Mouse (Mus musculus): ENCODE data around the gene Usp19. TPM values are rescaled to one million over a fixed set of nuclear protein-coding genes. Genes with fewer than 3 reads are reported as not detected.

Gene Usp19
- polyA plus RNA-seq (2014; fragmentation: Illumina TruSeq; extraction: RNeasy Lipid Tissue Mini Kit (QIAGEN cat#74804); ENCODE audit: low read depth, low replicate concordance), result 7.2 TPM

GRCm38 (mm10) chr9:108490559-108491285, at the start of gene Usp19:
Usp19 (plus strand) TSS chr9:108490602.

GRCm38 (mm10) chr9:108460319-108461178, 29.9 kb upstream of the Usp19 start, which contains the start of gene Ccdc71:
Ccdc71 (plus strand) TSS chr9:108460527.

GRCm38 (mm10) chr9:108461181-108461631, 29.2 kb upstream of the Usp19 start, which contains the start of gene Klhdc8b:
Klhdc8b (minus strand) TSS chr9:108461581.

GRCm38 (mm10) chr9:108479721-108480351, 10.6 kb upstream of the Usp19 start, which contains the start of gene Lamb2:
Lamb2 (plus strand) TSS chr9:108479736.

GRCm38 (mm10) chr9:108507619-108508434, 17.4 kb downstream of the Usp19 start, which contains the start of gene Qars:
Qars (plus strand) TSS chr9:108507706.

GRCm38 (mm10) chr9:108516380-108517251, 26.2 kb downstream of the Usp19 start, which contains the start of gene Qrich1:
Qrich1 (plus strand) TSS chr9:108516806.

Other genes starting within 250 kb of the Usp19 start
- gene Dag1, start 226.6 kb upstream of the Usp19 start, polyA plus RNA-seq (2014; fragmentation: Illumina TruSeq; extraction: RNeasy Lipid Tissue Mini Kit (QIAGEN cat#74804); ENCODE audit: low read depth, low replicate concordance), result 18.2 TPM
- 16.2 TPM for gene Nicn1, start 200.2 kb upstream of the Usp19 start, polyA plus RNA-seq (2014; fragmentation: Illumina TruSeq; extraction: RNeasy Lipid Tissue Mini Kit (QIAGEN cat#74804); ENCODE audit: low read depth, low replicate concordance)
- 37.0 TPM for gene Amt, start 193.7 kb upstream of the Usp19 start, polyA plus RNA-seq (2014; fragmentation: Illumina TruSeq; extraction: RNeasy Lipid Tissue Mini Kit (QIAGEN cat#74804); ENCODE audit: low read depth, low replicate concordance)
- gene Rhoa, start 184.5 kb upstream of the Usp19 start, polyA plus RNA-seq (2014; fragmentation: Illumina TruSeq; extraction: RNeasy Lipid Tissue Mini Kit (QIAGEN cat#74804); ENCODE audit: low read depth, low replicate concordance), result 220 TPM
- gene Tcta, start 184.4 kb upstream of the Usp19 start, polyA plus RNA-seq (2014; fragmentation: Illumina TruSeq; extraction: RNeasy Lipid Tissue Mini Kit (QIAGEN cat#74804); ENCODE audit: low read depth, low replicate concordance), result 14.3 TPM
- gene Gpx1, start 151.7 kb upstream of the Usp19 start, polyA plus RNA-seq (2014; fragmentation: Illumina TruSeq; extraction: RNeasy Lipid Tissue Mini Kit (QIAGEN cat#74804); ENCODE audit: low read depth, low replicate concordance), result 303 TPM
- gene Usp4, start 142.7 kb upstream of the Usp19 start, polyA plus RNA-seq (2014; fragmentation: Illumina TruSeq; extraction: RNeasy Lipid Tissue Mini Kit (QIAGEN cat#74804); ENCODE audit: low read depth, low replicate concordance), result 49.6 TPM
- gene 1700102P08Rik, start 97.8 kb upstream of the Usp19 start, polyA plus RNA-seq (2014; fragmentation: Illumina TruSeq; extraction: RNeasy Lipid Tissue Mini Kit (QIAGEN cat#74804); ENCODE audit: low read depth, low replicate concordance), result not detected
- gene Ccdc36, start 62.1 kb upstream of the Usp19 start, polyA plus RNA-seq (2014; fragmentation: Illumina TruSeq; extraction: RNeasy Lipid Tissue Mini Kit (QIAGEN cat#74804); ENCODE audit: low read depth, low replicate concordance), result not detected
- not detected for gene BC048562, start 54.1 kb upstream of the Usp19 start, polyA plus RNA-seq (2014; fragmentation: Illumina TruSeq; extraction: RNeasy Lipid Tissue Mini Kit (QIAGEN cat#74804); ENCODE audit: low read depth, low replicate concordance)
- 1.9 TPM for gene Ccdc71, start 30.1 kb upstream of the Usp19 start, polyA plus RNA-seq (2014; fragmentation: Illumina TruSeq; extraction: RNeasy Lipid Tissue Mini Kit (QIAGEN cat#74804); ENCODE audit: low read depth, low replicate concordance)
- 1.4 TPM for gene Klhdc8b, start 29.0 kb upstream of the Usp19 start, polyA plus RNA-seq (2014; fragmentation: Illumina TruSeq; extraction: RNeasy Lipid Tissue Mini Kit (QIAGEN cat#74804); ENCODE audit: low read depth, low replicate concordance)
- gene Lamb2, start 10.9 kb upstream of the Usp19 start, polyA plus RNA-seq (2014; fragmentation: Illumina TruSeq; extraction: RNeasy Lipid Tissue Mini Kit (QIAGEN cat#74804); ENCODE audit: low read depth, low replicate concordance), result 0.79 TPM
- 49.3 TPM for gene Qars, start 17.1 kb downstream of the Usp19 start, polyA plus RNA-seq (2014; fragmentation: Illumina TruSeq; extraction: RNeasy Lipid Tissue Mini Kit (QIAGEN cat#74804); ENCODE audit: low read depth, low replicate concordance)
- gene Qrich1, start 26.2 kb downstream of the Usp19 start, polyA plus RNA-seq (2014; fragmentation: Illumina TruSeq; extraction: RNeasy Lipid Tissue Mini Kit (QIAGEN cat#74804); ENCODE audit: low read depth, low replicate concordance), result 28.6 TPM
- gene Impdh2, start 69.7 kb downstream of the Usp19 start, polyA plus RNA-seq (2014; fragmentation: Illumina TruSeq; extraction: RNeasy Lipid Tissue Mini Kit (QIAGEN cat#74804); ENCODE audit: low read depth, low replicate concordance), result 20.3 TPM
- 3.4 TPM for gene Ndufaf3, start 76.8 kb downstream of the Usp19 start, polyA plus RNA-seq (2014; fragmentation: Illumina TruSeq; extraction: RNeasy Lipid Tissue Mini Kit (QIAGEN cat#74804); ENCODE audit: low read depth, low replicate concordance)
- 5.1 TPM for gene Dalrd3, start 79.3 kb downstream of the Usp19 start, polyA plus RNA-seq (2014; fragmentation: Illumina TruSeq; extraction: RNeasy Lipid Tissue Mini Kit (QIAGEN cat#74804); ENCODE audit: low read depth, low replicate concordance)
- 0.93 TPM for gene Wdr6, start 88.1 kb downstream of the Usp19 start, polyA plus RNA-seq (2014; fragmentation: Illumina TruSeq; extraction: RNeasy Lipid Tissue Mini Kit (QIAGEN cat#74804); ENCODE audit: low read depth, low replicate concordance)
- not detected for gene P4htm, start 107.1 kb downstream of the Usp19 start, polyA plus RNA-seq (2014; fragmentation: Illumina TruSeq; extraction: RNeasy Lipid Tissue Mini Kit (QIAGEN cat#74804); ENCODE audit: low read depth, low replicate concordance)
- gene Arih2, start 158.8 kb downstream of the Usp19 start, polyA plus RNA-seq (2014; fragmentation: Illumina TruSeq; extraction: RNeasy Lipid Tissue Mini Kit (QIAGEN cat#74804); ENCODE audit: low read depth, low replicate concordance), result 23.0 TPM
- 136 TPM for gene Slc25a20, start 171.5 kb downstream of the Usp19 start, polyA plus RNA-seq (2014; fragmentation: Illumina TruSeq; extraction: RNeasy Lipid Tissue Mini Kit (QIAGEN cat#74804); ENCODE audit: low read depth, low replicate concordance)
- 73.3 TPM for gene Prkar2a, start 198.7 kb downstream of the Usp19 start, polyA plus RNA-seq (2014; fragmentation: Illumina TruSeq; extraction: RNeasy Lipid Tissue Mini Kit (QIAGEN cat#74804); ENCODE audit: low read depth, low replicate concordance)

All from liver, adult 10 weeks (tissue).